Mouse (Mus musculus) MEL (cell line): ENCODE results near the gene Itgb3bp. TPM values are rescaled to one million over a fixed set of nuclear protein-coding genes. Genes with fewer than 3 reads are reported as not detected.

Experiments
- DNase-seq: peaks from one replicate; pipeline ENCODE4 v3.0.0; 2011; ENCODE audit warnings: low read depth, low spot score
- H3K27ac ChIP-seq: 2 replicates; pipeline ENCODE4 v1.5.1; 2012; ENCODE audit warnings: low read depth, mild to moderate bottlenecking, control low read depth, low read length, moderate library complexity; ENCODE audit not compliant: control insufficient read depth
- H3K27me3 ChIP-seq, 2 experiments: fragments of 150-350 bp in 1 of 2; sonication (generic) in 1 of 2; 2 replicates each; pipeline ENCODE4 v1.6.1; 2012; ENCODE audit warnings: low read length in 2 of 2, mild to moderate bottlenecking in 2 of 2, improper control_type of control experiment in 1 of 2, moderate library complexity in 1 of 2; ENCODE audit not compliant: insufficient read depth in 2 of 2, control insufficient read depth in 1 of 2
- H3K36me3 ChIP-seq, 2 experiments: 2 replicates each; pipeline ENCODE4 v1.6.1; 2012 to 2014; ENCODE audit warnings: low read length in 2 of 2, improper control_type of control experiment in 1 of 2, inconsistent platforms in 1 of 2, mild to moderate bottlenecking in 1 of 2; ENCODE audit not compliant: insufficient read depth in 2 of 2, control insufficient read depth in 1 of 2
- H3K4me1 ChIP-seq, 2 experiments: fragments of 150-350 bp in 1 of 2; sonication (generic) in 1 of 2; 2 replicates each; pipeline ENCODE4 v1.6.1; 2012; ENCODE audit warnings: low read length in 2 of 2, improper control_type of control experiment in 1 of 2, mild to moderate bottlenecking in 1 of 2; ENCODE audit not compliant: insufficient read depth in 2 of 2, control insufficient read depth in 1 of 2
- H3K4me3 ChIP-seq, 2 experiments: fragments of 150-350 bp in 1 of 2; sonication (generic) in 1 of 2; 2 replicates each; pipeline ENCODE4 v1.5.1; 2012; ENCODE audit warnings: low read depth in 2 of 2, low read length in 2 of 2, mild to moderate bottlenecking in 2 of 2, moderate library complexity in 2 of 2, control low read depth in 1 of 2, improper control_type of control experiment in 1 of 2; ENCODE audit not compliant: control insufficient read depth in 1 of 2, insufficient read depth in 1 of 2
- H3K79me2 ChIP-seq: 2 replicates; pipeline ENCODE4 v1.6.1; 2012; ENCODE audit warnings: mild to moderate bottlenecking, low read length, moderate library complexity; ENCODE audit not compliant: control insufficient read depth, poor library complexity, insufficient read depth
- H3K9ac ChIP-seq: 2 replicates; pipeline ENCODE4 v1.6.1; 2012; ENCODE audit warnings: low read depth, mild to moderate bottlenecking, control low read depth, low read length, moderate library complexity; ENCODE audit not compliant: control insufficient read depth, poor library complexity, severe bottlenecking
- H3K9me3 ChIP-seq: fragments of 150-350 bp; sonication (generic); replicated peaks from 2 replicates; pipeline ENCODE4 v1.6.1; 2012; ENCODE audit warnings: mild to moderate bottlenecking, low read length, improper control_type of control experiment, moderate library complexity; ENCODE audit not compliant: insufficient read depth
- BHLHE40 ChIP-seq: IDR thresholded peaks from 2 replicates; pipeline ENCODE4 v1.6.1; 2012; ENCODE audit warnings: low read depth, mild to moderate bottlenecking, inconsistent platforms, low read length, improper control_type of control experiment, borderline replicate concordance
- CHD1 ChIP-seq: IDR thresholded peaks from 2 replicates; pipeline ENCODE4 v1.6.1; 2012; ENCODE audit warnings: low read depth, mild to moderate bottlenecking, inconsistent platforms, low read length, improper control_type of control experiment
- CHD2 ChIP-seq: IDR thresholded peaks from 2 replicates; pipeline ENCODE4 v1.6.1; 2011; ENCODE audit warnings: low read length, improper control_type of control experiment
- E2F4 ChIP-seq: IDR thresholded peaks from 2 replicates; pipeline ENCODE4 v1.6.1; 2011; ENCODE audit warnings: low read depth, low read length, improper control_type of control experiment, borderline replicate concordance
- ELF1 ChIP-seq: IDR thresholded peaks from 2 replicates; pipeline ENCODE4 v1.6.1; 2014; ENCODE audit warnings: low read depth, mild to moderate bottlenecking, inconsistent platforms, low read length, improper control_type of control experiment, moderate library complexity
- EP300 ChIP-seq, 2 experiments: IDR thresholded peaks; 2 replicates each; pipeline ENCODE4 v1.6.1; 2011; ENCODE audit warnings: improper control_type of control experiment in 2 of 2, low read length in 2 of 2, low read depth in 1 of 2, mild to moderate bottlenecking in 1 of 2
- HCFC1 ChIP-seq: IDR thresholded peaks from 2 replicates; pipeline ENCODE4 v1.6.1; 2012; ENCODE audit warnings: low read depth, mild to moderate bottlenecking, inconsistent platforms, low read length, improper control_type of control experiment, moderate library complexity
- MAFK ChIP-seq: IDR thresholded peaks from 2 replicates; pipeline ENCODE4 v1.6.1; 2011; ENCODE audit warnings: low read depth, mild to moderate bottlenecking, low read length, improper control_type of control experiment, borderline replicate concordance
- MAZ ChIP-seq: IDR thresholded peaks from 2 replicates; pipeline ENCODE4 v1.6.1; 2012; ENCODE audit warnings: low read depth, mild to moderate bottlenecking, inconsistent platforms, low read length, improper control_type of control experiment
- MXI1 ChIP-seq: IDR thresholded peaks from 2 replicates; pipeline ENCODE4 v1.6.1; 2011; ENCODE audit warnings: mild to moderate bottlenecking, low read depth, low read length, improper control_type of control experiment
- MYB ChIP-seq: IDR thresholded peaks from 2 replicates; pipeline ENCODE4 v1.6.1; 2011; ENCODE audit warnings: mild to moderate bottlenecking, low read depth, low read length, improper control_type of control experiment
- MYC ChIP-seq: IDR thresholded peaks from 2 replicates; pipeline ENCODE4 v1.6.1; 2011; ENCODE audit warnings: low read depth, mild to moderate bottlenecking, low read length, improper control_type of control experiment, moderate library complexity
- POLR2A ChIP-seq, 2 experiments: IDR thresholded peaks; 2 replicates each; pipeline ENCODE4 v1.6.1; 2011 to 2012; ENCODE audit warnings: low read length in 2 of 2, mild to moderate bottlenecking in 2 of 2, control low read depth in 1 of 2, improper control_type of control experiment in 1 of 2, low read depth in 1 of 2, moderate library complexity in 1 of 2; ENCODE audit not compliant: control insufficient read depth in 1 of 2, insufficient read depth in 1 of 2, poor library complexity in 1 of 2
- RCOR1 ChIP-seq: IDR thresholded peaks from 2 replicates; pipeline ENCODE4 v1.6.1; 2012; ENCODE audit warnings: low read depth, mild to moderate bottlenecking, inconsistent platforms, low read length, improper control_type of control experiment
- SIN3A ChIP-seq: IDR thresholded peaks from 2 replicates; pipeline ENCODE4 v1.6.1; 2012; ENCODE audit warnings: low read length, improper control_type of control experiment, inconsistent platforms
- SMC3 ChIP-seq: IDR thresholded peaks from 2 replicates; pipeline ENCODE4 v1.6.1; 2011; ENCODE audit warnings: low read depth, low read length, improper control_type of control experiment
- TBP ChIP-seq: IDR thresholded peaks from 2 replicates; pipeline ENCODE4 v1.8.0; 2011; ENCODE audit warnings: low read depth, low read length, improper control_type of control experiment
- TCF12 ChIP-seq: IDR thresholded peaks from 2 replicates; pipeline ENCODE4 v1.6.1; 2014; ENCODE audit warnings: low read depth, mild to moderate bottlenecking, inconsistent platforms, low read length, improper control_type of control experiment, moderate library complexity
- UBTF ChIP-seq: IDR thresholded peaks from 2 replicates; pipeline ENCODE4 v1.6.1; 2012; ENCODE audit warnings: low read depth, mild to moderate bottlenecking, inconsistent platforms, low read length, improper control_type of control experiment, moderate library complexity, borderline replicate concordance; ENCODE audit not compliant: insufficient read depth
- USF1 ChIP-seq: IDR thresholded peaks from 2 replicates; pipeline ENCODE4 v1.6.1; 2014; ENCODE audit warnings: low read depth, mild to moderate bottlenecking, inconsistent platforms, low read length, improper control_type of control experiment, moderate library complexity
- ZC3H11A ChIP-seq: IDR thresholded peaks from 2 replicates; pipeline ENCODE4 v1.6.1; 2012; ENCODE audit warnings: low read depth, mild to moderate bottlenecking, inconsistent platforms, low read length, improper control_type of control experiment
- ZMIZ1 ChIP-seq: IDR thresholded peaks from 2 replicates; pipeline ENCODE4 v1.6.1; 2012; ENCODE audit warnings: low read depth, mild to moderate bottlenecking, inconsistent platforms, low read length, improper control_type of control experiment, moderate library complexity
- polyA plus RNA-seq, 2 experiments: library from polyadenylated mRNA; stranded (reverse) in 1 of 2; unstranded in 1 of 2; fragments of >175 nt in 1 of 2; fragments of >200 nt in 1 of 2; gene quantifications; 2 replicates each; pipeline versions ENCODE4 v1.2.1 to v1.2.4; 2012; ENCODE audit warnings: low replicate concordance in 2 of 2, low read depth in 1 of 2; ENCODE audit not compliant: insufficient read length in 2 of 2, insufficient read depth in 1 of 2, missing spikeins in 1 of 2
- total RNA-seq: library from RNA; depleted of rRNA; stranded (reverse); fragments of 300-350 nt; gene quantifications from 2 replicates; pipeline ENCODE4 v1.2.3, GENCODE M21; 2012

Itgb3bp gene
- total and polyA plus RNA-seq, 3 experiments: 5.5 to 6.5 TPM; not detected in 1

GRCm38 (mm10) chr4:99725914-99726451 lies 203.6 kb downstream of the Itgb3bp start:
- TF ChIP-seq CHD2 (no peak), EP300 (IDR thresholded peaks at IDR 0.05; ENCODE audit: low read depth in 1 of 2, low read length in 2 of 2) (no peak), MYC (no peak), MXI1 (no peak), HCFC1 (no peak), USF1 (no peak), MAZ (no peak), POLR2A (IDR thresholded peaks at IDR 0.05; ENCODE audit: control insufficient read depth in 1 of 2, insufficient read depth in 1 of 2, low read depth in 1 of 2, low read length in 2 of 2, poor library complexity in 1 of 2) (no peak), E2F4 (no peak), TBP (no peak), SIN3A (no peak), TCF12 (no peak), RCOR1 (no peak), SMC3 (no peak)
- Histone ChIP-seq H3K36me3 (peaks cover 0 to 10% of the 10 kb centered on the region in 2 experiments; a peak in 2 of 4 replicates), H3K79me2 (no peaks in the 10 kb centered on the region; the same call in 1 of the 2 replicates), H3K27ac (no peak overlapping the region), H3K4me3 (no peak overlapping the region), H3K9ac (no peak overlapping the region), H3K9me3 (no peaks in the 10 kb centered on the region), H3K4me1 (peaks cover 0 to 2% of the 10 kb centered on the region in 2 experiments; a peak in 1 of 4 replicates), H3K27me3 (no peaks in the 10 kb centered on the region)
- DNase-seq: peak; percentile 7

- no peak for DNase-seq
- H3K27me3 ChIP-seq: no peaks in the 10 kb centered on the region
- H3K9ac ChIP-seq: no peak overlapping the region
- peaks cover 0 to 2% of the 10 kb centered on the region in 2 experiments; a peak in 1 of 4 replicates for H3K4me1 ChIP-seq
- TF ChIP-seq CHD1 (no peak), UBTF (no peak), TBP (no peak), HCFC1 (no peak), MAZ (no peak), RCOR1 (no peak), ELF1 (no peak), MYB (no peak), ZMIZ1 (no peak), MAFK (no peak), ZC3H11A (no peak), CHD2 (no peak), BHLHE40 (no peak), SMC3 (no peak), EP300 (IDR thresholded peaks at IDR 0.05; ENCODE audit: low read depth in 1 of 2, low read length in 2 of 2) (no peak)
- H3K4me3 ChIP-seq: no peak overlapping the region
- H3K27ac ChIP-seq: no peak overlapping the region
- H3K9me3 ChIP-seq: no peaks in the 10 kb centered on the region
- H3K36me3 ChIP-seq: peaks cover 0 to 6% of the 10 kb centered on the region in 2 experiments; a peak in 2 of 4 replicates
- no peaks in the 10 kb centered on the region; the same call in 1 of the 2 replicates for H3K79me2 ChIP-seq
Observed at GRCm38 (mm10) chr4:99724331-99724730, 205.3 kb downstream of the Itgb3bp start.
